Mouse (Mus musculus): Measurements from ENCODE around the gene Thegl.
"Not testable (repeated sequence)": the region's sequence is repeated elsewhere in the genome, so short reads cannot be mapped to it uniquely, and the experiment has no call there.

Gene Thegl

GRCm38 (mm10) chr5:77096194-77096593 is 80.4 kb downstream of the Thegl start:
- not testable (repeated sequence) for DNase-seq

- DNase-seq, result no peak
These were observed 81.9 kb downstream of the Thegl start for GRCm38 (mm10) chr5:77097686-77098085.

- DNase-seq, result no peak
These were observed 83.1 kb downstream of the Thegl start for GRCm38 (mm10) chr5:77098874-77099273.

DNA sequence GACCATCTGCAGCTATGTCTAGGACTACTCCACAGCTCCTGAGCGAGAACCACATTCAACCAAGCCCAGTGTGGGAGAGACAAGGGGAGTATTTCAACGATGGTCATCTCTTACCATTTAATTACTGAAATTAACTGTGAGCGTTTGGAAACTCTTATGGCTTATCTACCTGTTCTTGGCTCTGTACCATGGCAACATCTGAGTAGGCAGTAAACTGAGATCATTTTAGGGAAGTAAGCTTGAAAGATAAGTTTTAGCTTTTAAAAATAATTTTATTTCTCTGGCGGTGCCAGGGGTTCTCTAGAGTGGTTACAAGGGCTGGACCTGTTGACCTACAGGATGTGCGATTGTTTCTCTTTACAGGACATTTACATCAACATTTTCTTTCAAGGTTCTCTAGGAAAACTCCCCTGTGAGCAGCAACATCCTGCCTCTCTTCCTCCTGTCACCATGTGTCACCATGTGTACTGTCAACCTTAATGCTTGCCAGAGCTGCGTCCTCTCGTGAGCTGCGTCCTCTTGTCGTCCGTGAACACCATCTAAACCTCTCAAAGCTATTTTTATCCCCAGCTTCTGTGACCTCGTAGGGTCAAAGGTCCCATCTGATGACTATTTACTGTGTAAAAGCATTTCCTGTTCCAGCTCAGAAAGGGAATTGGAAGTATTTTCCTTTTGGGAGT is 83.6 kb downstream of the Thegl start:
- no peak for DNase-seq

- no peak for DNase-seq
These were observed 84.2 kb downstream of the Thegl start for GRCm38 (mm10) chr5:77099997-77100380.

DNA sequence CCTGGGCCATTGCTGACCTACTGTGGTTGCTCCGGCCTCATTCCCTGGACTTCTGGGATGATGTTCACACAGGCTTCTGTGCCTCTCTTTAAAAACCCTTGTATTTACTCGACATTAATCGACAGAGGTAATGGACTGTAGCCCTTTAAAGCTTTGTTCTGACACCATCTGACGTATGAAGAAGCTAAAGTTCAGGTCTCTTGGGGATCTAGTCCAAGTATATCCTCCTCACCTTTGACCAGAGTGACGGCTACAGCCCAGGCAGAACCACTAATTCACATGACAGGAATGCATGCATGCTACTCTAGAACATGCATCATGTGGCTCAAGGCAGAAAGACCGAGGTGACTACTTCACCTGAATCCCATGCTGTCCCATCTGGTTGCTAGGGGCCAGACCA is 84.9 kb downstream of the Thegl start:
- DNase-seq, result no peak

DNA sequence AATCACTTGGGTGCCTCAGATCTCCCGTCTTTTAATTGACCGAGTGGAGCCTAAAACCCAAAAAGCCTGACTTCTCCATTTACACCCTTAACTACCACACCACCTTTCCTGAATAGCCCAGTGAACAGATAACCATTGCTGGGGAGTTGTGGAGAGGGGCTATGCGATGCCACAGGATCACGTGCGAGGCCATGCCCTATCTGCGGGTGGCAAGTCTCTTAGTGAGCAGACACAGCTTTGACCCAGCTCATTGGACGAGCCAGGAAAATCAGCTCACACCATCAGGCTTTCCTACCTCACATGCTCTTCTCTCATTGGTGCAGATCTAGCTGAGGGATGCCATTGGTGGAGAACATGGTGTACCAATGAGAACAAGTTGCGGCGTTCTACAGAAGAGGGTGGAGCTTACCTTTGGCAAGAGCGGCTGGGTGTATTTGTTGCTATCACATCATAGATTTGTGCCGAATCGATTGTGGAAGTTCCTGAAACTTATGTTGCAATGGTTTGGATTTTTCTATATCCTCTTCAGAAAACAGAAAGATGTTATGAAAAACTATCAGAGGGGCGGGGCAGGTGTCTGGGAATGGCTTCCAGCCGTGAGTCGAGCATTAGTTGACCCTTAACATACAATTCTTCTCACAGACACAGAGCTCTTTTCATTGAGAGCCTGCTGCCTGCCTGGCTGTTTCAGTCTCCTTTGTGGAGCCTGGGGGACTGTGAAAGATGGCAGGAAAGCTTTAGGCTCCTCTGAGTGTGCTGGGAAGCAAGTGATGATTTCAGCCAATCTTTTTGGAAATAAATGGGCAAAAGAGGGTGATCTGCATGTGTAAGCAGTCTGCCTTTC is 86.9 kb downstream of the Thegl start:
- DNase-seq, result no peak

- DNase-seq, result no peak
These were observed 91.5 kb downstream of the Thegl start for GRCm38 (mm10) chr5:77107146-77107822.

DNA sequence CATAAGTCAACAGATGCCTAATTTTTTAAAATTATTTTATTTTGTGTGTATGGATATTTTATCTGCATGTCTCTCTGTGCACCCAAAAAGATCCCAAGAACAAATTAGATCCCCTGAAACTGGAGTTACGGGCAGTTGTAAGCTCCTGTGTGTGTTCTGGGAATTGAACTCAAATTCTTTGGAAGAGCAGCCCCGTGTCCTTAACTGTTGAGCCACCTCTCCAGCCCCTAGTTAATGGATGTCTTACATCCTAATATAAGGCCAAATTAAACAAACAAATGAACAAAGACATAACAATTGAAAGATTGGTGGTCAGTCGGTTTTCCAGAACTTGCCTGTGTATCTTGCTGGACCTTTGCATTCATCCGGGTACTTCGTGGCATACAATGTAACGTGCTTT is 93.0 kb downstream of the Thegl start:
- DNase-seq, result no peak

- no peak for DNase-seq
These were observed 94.0 kb downstream of the Thegl start for GRCm38 (mm10) chr5:77109814-77110213.

Data from liver (tissue).